Mouse (Mus musculus): ENCODE data around the gene Gprasp1. TPM values are rescaled to one million over a fixed set of nuclear protein-coding genes. Genes with fewer than 3 reads are reported as not detected.
"Not testable (repeated sequence)": the region's sequence is repeated elsewhere in the genome, so short reads cannot be mapped to it uniquely, and the experiment has no call there.

Gene Gprasp1
- polyA plus RNA-seq (2015; fragmentation: Nextera tagmentation; extraction: Ambion mirVana): 136 and 140 TPM in 2 replicates

DNA sequence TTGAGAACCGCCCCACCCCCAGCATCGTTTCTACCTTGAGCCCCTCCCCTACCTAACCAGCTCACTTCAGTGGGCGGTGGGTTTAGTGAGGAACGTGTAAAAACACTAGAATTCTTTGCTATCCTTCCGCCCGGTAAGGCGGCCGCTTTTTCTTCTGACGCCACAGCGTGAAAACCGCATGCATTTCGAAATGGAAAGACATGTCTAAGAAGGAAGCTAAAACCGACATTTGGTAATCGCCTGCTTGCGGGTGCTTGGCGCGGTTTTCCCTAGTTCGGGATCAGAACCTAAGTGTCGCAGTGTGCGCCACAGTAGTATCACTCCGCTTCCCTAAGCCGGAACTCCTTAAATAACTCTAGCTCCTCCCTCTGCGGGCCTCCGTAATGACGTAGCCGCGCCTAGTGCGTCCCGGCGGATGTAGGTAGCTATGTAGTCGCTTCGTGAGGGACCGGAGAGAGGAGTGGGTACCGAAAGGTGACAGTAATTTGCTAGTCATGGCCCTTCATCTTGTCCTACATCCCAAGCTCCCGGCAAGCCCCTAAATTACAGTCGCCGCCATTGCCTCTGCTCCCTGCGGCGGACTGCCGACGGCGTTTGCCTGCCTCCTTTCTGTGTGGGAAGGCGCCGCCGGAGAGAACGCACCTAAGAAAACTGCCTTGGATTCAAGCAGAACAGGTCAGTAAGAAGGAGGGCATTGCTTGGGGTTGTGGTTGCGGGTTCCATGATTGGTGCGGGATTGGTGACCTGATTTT lies at the start of gene Gprasp1, which contains the start of gene Armcx5:
Gene Gprasp1, plus strand, starts transcription at position 430 of the 752 bp plus-strand sequence.
Gene Armcx5, plus strand, starts transcription at position 430 of the 752 bp plus-strand sequence.
- H3K4me3 ChIP-seq: peak within 1 kb of the TSS; percentile 59
- peak within 1 kb of the TSS; percentile 93 for H3K27ac ChIP-seq (replicated peaks)
- peak within 1 kb of the TSS; percentile 63 for H3K4me2 ChIP-seq
- peaks cover 12% of the 10 kb centered on the region for H3K4me1 ChIP-seq (replicated peaks)
- H3K9ac ChIP-seq: peak within 1 kb of the TSS; percentile 76
- H3K36me3 ChIP-seq: peaks cover 19% of the 10 kb centered on the region; the same call in 1 of the 2 replicates
- H3K27me3 ChIP-seq: peaks cover 8% of the 10 kb centered on the region; the same call in 1 of the 2 replicates
- 18% methylated on average over 48 of the region's 48 CpGs for WGBS
- no peaks in the 10 kb centered on the region for H3K9me3 ChIP-seq
- ATAC-seq (ENCODE audit: low read depth): peak; percentile 99

DNA sequence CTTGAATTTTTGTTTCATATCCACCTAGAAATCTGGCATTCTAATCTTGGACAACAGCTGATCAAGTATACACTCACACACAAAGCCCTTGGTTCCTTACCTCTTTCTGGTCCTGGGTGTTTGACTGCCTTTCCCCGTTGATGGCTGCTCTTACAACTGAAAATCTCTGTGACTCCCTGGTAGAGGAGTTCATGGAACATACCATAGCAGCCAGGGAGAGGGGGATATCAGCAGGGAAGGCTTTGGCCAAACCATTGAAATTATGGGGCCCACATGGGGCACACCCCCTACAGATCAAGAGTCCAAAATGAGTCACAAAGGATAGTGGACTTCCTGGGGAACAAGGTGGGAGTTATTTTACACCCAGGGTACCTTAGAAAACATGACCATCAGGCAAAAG lies 48.9 kb upstream of the Gprasp1 start, which contains the start of gene Tcp11x2:
Gene Tcp11x2, minus strand, starts transcription at position 158 of the 400 bp plus-strand sequence.
- no peak within 1 kb of the TSS for H3K27ac ChIP-seq (replicated peaks)
- H3K4me2 ChIP-seq: no peak within 1 kb of the TSS
- no peaks in the 10 kb centered on the region for H3K36me3 ChIP-seq
- H3K4me1 ChIP-seq (replicated peaks): no peaks in the 10 kb centered on the region
- H3K27me3 ChIP-seq: no peaks in the 10 kb centered on the region; the same call in 1 of the 2 replicates
- no peak within 1 kb of the TSS for H3K4me3 ChIP-seq
- H3K9ac ChIP-seq: no peak within 1 kb of the TSS
- no peaks in the 10 kb centered on the region for H3K9me3 ChIP-seq
- 74% methylated on average over 1 of the region's 1 CpGs for WGBS
- ATAC-seq (ENCODE audit: low read depth): no peak

- Histone ChIP-seq H3K9ac (no peak overlapping the region), H3K27me3 (no peaks in the 10 kb centered on the region; the same call in 1 of the 2 replicates), H3K9me3 (no peaks in the 10 kb centered on the region), H3K36me3 (no peaks in the 10 kb centered on the region), H3K4me3 (no peak overlapping the region), H3K4me1 (replicated peaks) (no peaks in the 10 kb centered on the region), H3K4me2 (no peak overlapping the region), H3K27ac (replicated peaks) (no peak overlapping the region)
- 90% methylated on average over 1 of the region's 1 CpGs for WGBS
- no peak for ATAC-seq (ENCODE audit: low read depth)
Observed at GRCm38 (mm10) chrX:135703111-135703510, 39.4 kb upstream of the Gprasp1 start.

DNA sequence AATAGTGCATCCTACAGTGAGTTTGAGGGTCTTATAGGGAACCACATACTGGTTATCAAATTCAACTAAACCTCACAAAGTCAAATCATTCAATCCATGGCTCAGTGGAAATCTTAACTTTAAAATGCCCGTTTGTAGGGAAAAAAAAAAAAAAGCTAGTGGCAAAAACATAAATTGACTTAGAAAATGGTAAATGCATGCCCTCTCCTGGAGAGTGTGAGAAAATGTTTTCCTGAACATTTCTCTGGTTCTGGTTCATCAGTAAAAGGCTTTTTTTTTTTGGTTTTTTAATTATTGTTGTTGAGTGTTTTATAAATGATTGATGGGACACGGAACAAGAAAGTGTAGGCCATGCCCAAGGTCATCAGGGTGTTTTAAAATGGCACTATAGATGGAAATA lies 38.2 kb upstream of the Gprasp1 start:
- no peak overlapping the region for H3K27ac ChIP-seq (replicated peaks)
- H3K27me3 ChIP-seq: no peaks in the 10 kb centered on the region; the same call in 1 of the 2 replicates
- H3K36me3 ChIP-seq: no peaks in the 10 kb centered on the region
- no peaks in the 10 kb centered on the region for H3K4me1 ChIP-seq (replicated peaks)
- no peak overlapping the region for H3K4me2 ChIP-seq
- 60% methylated on average over 2 of the region's 2 CpGs for WGBS
- no peak overlapping the region for H3K9ac ChIP-seq
- H3K4me3 ChIP-seq: no peak overlapping the region
- ATAC-seq (ENCODE audit: low read depth): no peak
- no peaks in the 10 kb centered on the region for H3K9me3 ChIP-seq

GRCm38 (mm10) chrX:135712845-135713244 lies 29.7 kb upstream of the Gprasp1 start:
- no peak for ATAC-seq (ENCODE audit: low read depth)
- WGBS: 84% methylated on average over 2 of the region's 2 CpGs
- no peaks in the 10 kb centered on the region for H3K27me3 ChIP-seq

DNA sequence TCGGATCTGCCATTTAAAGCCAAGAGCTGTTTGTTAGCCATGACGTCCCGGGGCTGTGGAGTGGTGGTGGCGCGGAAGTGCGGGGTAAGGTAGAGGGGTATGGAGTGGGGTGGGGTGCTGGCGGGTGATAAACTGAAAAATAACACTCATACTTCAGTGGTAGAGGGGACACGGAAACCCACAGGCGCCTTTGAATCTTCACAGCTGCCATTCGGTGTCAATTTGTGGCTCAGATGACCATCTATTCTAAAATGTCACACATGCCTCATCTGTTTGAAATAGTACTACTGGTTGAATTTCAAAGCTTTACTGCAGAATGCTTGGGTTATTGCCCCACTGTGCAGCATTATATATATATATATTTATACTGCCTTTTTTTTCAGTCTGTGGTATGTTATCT lies 17.4 kb upstream of the Gprasp1 start, which contains the start of gene Tmsb15a:
Gene Tmsb15a, minus strand, starts transcription at position 101 of the 400 bp plus-strand sequence.
- Histone ChIP-seq H3K36me3 (no peaks in the 10 kb centered on the region), H3K27ac (replicated peaks) (no peak within 1 kb of the TSS), H3K4me2 (no peak within 1 kb of the TSS), H3K27me3 (0 out of 2 replicates have a peak, but pooled peaks cover 3% of the 10 kb centered on the region), H3K4me1 (replicated peaks) (no peaks in the 10 kb centered on the region), H3K9me3 (no peaks in the 10 kb centered on the region), H3K9ac (no peak within 1 kb of the TSS), H3K4me3 (no peak within 1 kb of the TSS)
- no peak for ATAC-seq (ENCODE audit: low read depth)
- 87% methylated on average over 10 of the region's 10 CpGs for WGBS

More at GRCm38 (mm10) chrX:135712845-135713244, 29.7 kb upstream of the Gprasp1 start:
- Histone ChIP-seq H3K27ac (replicated peaks) (no peak overlapping the region), H3K4me3 (no peak overlapping the region), H3K4me2 (no peak overlapping the region), H3K36me3 (no peaks in the 10 kb centered on the region), H3K9ac (no peak overlapping the region), H3K9me3 (no peaks in the 10 kb centered on the region), H3K4me1 (replicated peaks) (no peaks in the 10 kb centered on the region)

- H3K4me3 ChIP-seq: no peak overlapping the region
- no peak overlapping the region for H3K27ac ChIP-seq (replicated peaks)
- H3K9me3 ChIP-seq: no peaks in the 10 kb centered on the region
- ATAC-seq (ENCODE audit: low read depth): no peak
- no peak overlapping the region for H3K4me2 ChIP-seq
- 93% methylated on average over 2 of the region's 2 CpGs for WGBS
- H3K27me3 ChIP-seq: peaks cover 16% of the 10 kb centered on the region
- peaks cover 10% of the 10 kb centered on the region for H3K4me1 ChIP-seq (replicated peaks)
- H3K9ac ChIP-seq: no peak overlapping the region
- H3K36me3 ChIP-seq: no peaks in the 10 kb centered on the region
Observed at GRCm38 (mm10) chrX:135738730-135739520, 3.6 kb upstream of the Gprasp1 start.

DNA sequence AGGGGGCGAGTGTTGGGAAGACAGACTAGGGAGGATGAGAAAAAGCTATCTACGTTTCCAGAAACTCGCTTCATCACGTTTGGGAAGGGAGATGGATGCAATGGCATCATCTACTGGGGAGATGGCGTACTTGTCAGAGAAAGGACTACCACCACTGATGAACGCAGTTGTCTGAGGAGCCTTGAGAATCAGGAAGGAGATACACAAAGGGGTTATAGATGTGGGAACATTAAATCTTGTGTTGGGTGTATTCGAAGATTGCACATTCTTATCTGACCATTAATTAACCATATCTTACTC lies 473 bp downstream of the Gprasp1 start:
- peak; percentile 49 for ATAC-seq (ENCODE audit: low read depth)
- peaks cover 12% of the 10 kb centered on the region for H3K4me1 ChIP-seq (replicated peaks)
- H3K4me3 ChIP-seq: peak overlapping the region; percentile 59
- peak overlapping the region; percentile 63 for H3K4me2 ChIP-seq
- WGBS: 18% methylated on average over 7 of the region's 7 CpGs
- H3K27me3 ChIP-seq: peaks cover 8% of the 10 kb centered on the region; the same call in 1 of the 2 replicates
- no peaks in the 10 kb centered on the region for H3K9me3 ChIP-seq
- peaks cover 24% of the 10 kb centered on the region; the same call in 1 of the 2 replicates for H3K36me3 ChIP-seq
- peak overlapping the region; percentile 76 for H3K9ac ChIP-seq
- peak overlapping the region; percentile 93 for H3K27ac ChIP-seq (replicated peaks)

GRCm38 (mm10) chrX:135745376-135745775 lies 2.8 kb downstream of the Gprasp1 start:
- H3K4me2 ChIP-seq; H3K4me3 ChIP-seq; H3K9ac ChIP-seq; H3K27me3 ChIP-seq; H3K27ac ChIP-seq (replicated peaks); ATAC-seq (ENCODE audit: low read depth); H3K9me3 ChIP-seq: not testable (repeated sequence)
- Histone ChIP-seq H3K4me1 (replicated peaks) (peaks cover 12% of the 10 kb centered on the region), H3K36me3 (peaks cover 32% of the 10 kb centered on the region)
- 94% methylated on average over 3 of the region's 3 CpGs for WGBS

- Histone ChIP-seq H3K27me3 (no peaks in the 10 kb centered on the region), H3K4me2 (no peak overlapping the region), H3K9ac (no peak overlapping the region), H3K9me3 (no peaks in the 10 kb centered on the region), H3K4me1 (replicated peaks) (no peaks in the 10 kb centered on the region), H3K4me3 (no peak overlapping the region), H3K36me3 (peaks cover 19% of the 10 kb centered on the region), H3K27ac (replicated peaks) (no peak overlapping the region)
- 0% methylated on average over 2 of the region's 2 CpGs for WGBS
- peak; percentile 67 for ATAC-seq (ENCODE audit: low read depth)
Observed at GRCm38 (mm10) chrX:135752832-135753231, 10.3 kb downstream of the Gprasp1 start.

DNA sequence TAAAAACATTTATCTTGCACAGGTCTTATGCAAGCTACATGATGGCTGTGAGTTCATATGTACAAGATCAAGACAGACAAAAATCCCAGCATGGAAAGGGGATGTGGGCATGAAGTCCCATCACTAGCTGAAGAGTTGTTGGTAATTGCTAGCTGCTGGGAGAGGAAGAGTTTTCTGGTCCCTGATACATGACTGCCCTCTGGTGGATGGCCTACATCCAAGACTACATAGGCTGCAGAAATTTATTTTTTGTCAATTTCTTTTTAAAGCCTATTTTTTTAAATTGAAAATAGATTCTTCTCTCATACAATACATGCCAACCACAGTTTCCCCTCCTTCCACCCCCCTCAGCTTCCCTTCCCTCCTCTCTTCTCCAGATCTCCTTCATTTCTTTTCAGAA lies 19.2 kb downstream of the Gprasp1 start:
- Histone ChIP-seq H3K27ac (replicated peaks) (no peak overlapping the region), H3K27me3 (no peaks in the 10 kb centered on the region), H3K36me3 (peaks cover 8% of the 10 kb centered on the region; the same call in 1 of the 2 replicates), H3K4me1 (replicated peaks) (no peaks in the 10 kb centered on the region), H3K4me3 (no peak overlapping the region), H3K4me2 (no peak overlapping the region), H3K9ac (no peak overlapping the region), H3K9me3 (no peaks in the 10 kb centered on the region)
- no peak for ATAC-seq (ENCODE audit: low read depth)

- Histone ChIP-seq H3K27ac (replicated peaks) (no peak overlapping the region), H3K27me3 (no peaks in the 10 kb centered on the region), H3K36me3 (no peaks in the 10 kb centered on the region), H3K4me3 (no peak overlapping the region), H3K9me3 (no peaks in the 10 kb centered on the region), H3K9ac (no peak overlapping the region), H3K4me1 (replicated peaks) (no peaks in the 10 kb centered on the region), H3K4me2 (no peak overlapping the region)
- 84% methylated on average over 2 of the region's 3 CpGs for WGBS
- no peak for ATAC-seq (ENCODE audit: low read depth)
Observed at GRCm38 (mm10) chrX:135768043-135768548, 25.6 kb downstream of the Gprasp1 start.
